Mouse (Mus musculus): Measurements from ENCODE around the gene Eqtn.

The Eqtn gene

DNA sequence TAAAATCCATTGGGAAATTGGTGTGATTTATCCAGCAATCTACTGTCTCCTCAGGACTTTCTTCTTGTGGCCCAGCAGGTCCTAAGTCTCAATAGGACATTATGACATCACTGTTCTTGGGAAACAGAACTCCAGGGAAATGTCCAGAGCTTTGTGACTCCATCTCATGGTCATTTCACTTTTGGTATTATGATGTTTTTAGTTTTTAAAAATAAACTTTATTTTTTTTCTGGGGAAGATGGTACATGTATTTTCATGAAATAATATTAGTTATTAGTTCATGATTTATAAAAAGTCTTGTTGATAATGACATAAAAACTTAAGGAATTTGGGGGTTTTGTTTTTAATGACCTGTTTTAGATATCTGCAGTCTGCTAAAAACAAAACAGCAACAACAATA, at the start of gene Eqtn:
Gene Eqtn (minus strand): TSS at position 101 of the 400 bp plus-strand sequence.
- DNase-seq, result no peak

DNA sequence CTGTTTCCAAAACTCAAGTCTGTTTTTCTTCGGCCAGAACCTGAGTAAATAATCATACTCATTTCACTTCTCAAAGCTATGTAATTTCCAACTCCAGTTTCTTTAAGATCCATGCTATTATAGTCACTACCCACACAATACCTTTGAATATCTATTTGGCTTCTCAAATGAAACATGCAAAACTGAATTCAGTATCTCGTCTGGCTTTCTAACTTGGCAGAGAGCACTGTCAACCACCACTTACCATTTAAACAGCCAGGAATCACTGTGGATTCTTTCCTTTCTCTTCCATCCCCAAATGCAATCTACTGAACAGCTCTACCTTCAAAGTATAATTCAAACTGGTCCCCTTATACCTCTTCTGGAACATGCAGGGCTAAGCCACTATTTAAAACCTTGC, 44.7 kb upstream of the Eqtn start:
- no peak for DNase-seq

DNA sequence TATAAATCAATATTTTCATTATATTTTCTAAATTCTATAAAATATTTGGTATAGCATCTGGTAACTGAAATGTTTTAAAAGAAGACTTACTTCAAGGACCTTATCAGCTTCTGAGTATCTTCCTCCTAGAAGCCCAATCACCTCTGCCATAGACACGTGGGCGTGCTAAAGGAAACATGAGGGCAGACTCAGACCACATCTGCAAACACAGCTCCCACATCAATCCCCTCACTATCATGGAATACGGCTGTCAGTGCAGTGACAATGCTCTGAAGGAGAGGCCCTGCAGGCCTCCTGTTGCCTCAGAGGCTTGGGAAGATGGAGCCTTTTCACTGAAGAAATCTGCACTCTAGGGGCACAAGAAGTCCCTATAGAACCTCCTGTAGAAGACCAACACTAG, 24.1 kb upstream of the Eqtn start:
- DNase-seq, result no peak

DNA sequence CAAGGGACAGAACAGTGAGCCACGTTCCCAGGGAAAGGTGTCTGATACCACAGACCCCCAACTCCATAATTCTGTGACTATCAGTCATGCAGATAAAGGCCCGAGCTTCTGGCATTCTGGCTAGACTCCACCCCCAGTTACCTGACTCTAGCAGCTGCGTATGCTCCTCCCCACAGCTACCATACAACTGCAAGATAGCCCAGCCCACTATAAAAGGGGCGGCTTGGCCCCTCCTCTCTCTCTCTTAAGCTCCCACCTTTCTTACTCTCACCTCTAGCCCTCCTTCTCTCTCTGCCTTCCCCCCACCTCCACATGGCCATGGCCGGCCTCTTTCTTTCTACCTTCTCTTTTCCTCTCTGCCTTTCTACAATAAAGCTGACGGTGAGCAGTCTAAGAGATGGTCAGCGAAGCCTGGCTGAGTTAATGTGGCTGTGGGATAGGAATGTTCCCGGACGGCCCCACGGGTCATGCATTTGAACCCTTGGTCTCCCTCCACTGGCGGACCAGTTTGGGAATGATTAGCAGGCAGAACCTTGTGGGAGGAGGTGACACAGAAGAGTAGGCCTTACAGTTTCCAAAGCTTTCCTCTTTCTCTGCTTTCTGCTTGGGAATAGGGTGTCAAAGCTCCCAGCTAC, 12.7 kb upstream of the Eqtn start:
- no peak for DNase-seq

DNA sequence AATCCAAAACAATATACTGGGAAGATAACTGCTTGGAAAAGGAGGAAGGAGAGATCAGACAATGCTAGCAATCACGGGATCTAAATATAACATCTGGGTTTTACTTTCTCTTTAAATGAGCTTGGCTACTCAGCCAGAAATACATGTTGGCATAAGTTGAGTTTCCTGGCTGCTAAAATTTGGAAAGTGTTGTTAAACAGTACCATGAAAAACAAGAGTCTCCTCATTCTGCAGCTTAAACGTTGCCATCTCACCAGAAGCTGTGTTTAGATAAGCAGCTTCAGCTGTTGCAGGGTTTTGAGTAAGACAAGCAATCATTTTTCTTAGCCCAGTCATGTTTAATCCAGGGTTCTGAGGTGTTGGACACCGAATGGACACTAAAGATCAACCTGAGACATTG, 26.9 kb downstream of the Eqtn start:
- DNase-seq, result no peak

DNA sequence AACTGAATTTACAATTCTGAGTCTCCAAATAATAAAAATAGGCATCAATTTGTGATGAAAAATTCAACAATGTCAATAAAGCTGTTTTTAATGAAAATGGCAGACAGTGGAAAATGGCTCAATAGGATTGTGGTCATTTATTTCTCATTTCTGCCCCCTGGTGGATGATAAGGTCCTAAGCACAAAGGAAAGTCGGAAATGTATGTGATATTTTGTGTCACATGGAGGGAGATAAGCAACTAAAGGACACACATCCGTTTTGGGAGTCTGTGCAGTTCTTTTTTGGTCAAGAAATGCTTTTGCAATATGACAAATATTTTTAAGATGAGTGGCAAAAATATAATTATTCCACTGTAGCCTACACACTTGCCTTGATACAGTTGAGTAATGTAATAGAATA, 27.9 kb downstream of the Eqtn start:
- DNase-seq, result no peak
